Mouse (Mus musculus): Measurements from ENCODE around the gene Calr.

GRCm38 (mm10) chr8:84799136-84799931 lies 47.4 kb downstream of the Calr start:
- TF ChIP-seq CTCF (IDR thresholded peaks at IDR 0.05; ENCODE audit: insufficient read depth, low read length) (no peak), POLR2A (IDR thresholded peaks at IDR 0.05; ENCODE audit: borderline replicate concordance, extremely low read depth, low read depth, low read length) (no peak)

Data from lung, adult 2 months (tissue).